Mouse (Mus musculus) heart, postnatal 14 days (tissue): ENCODE data around the gene Igfbp5. TPM values are rescaled to one million over a fixed set of nuclear protein-coding genes. Genes with fewer than 3 reads are reported as not detected.

Experiments used
- DNase-seq, 2 experiments: peaks; one replicate each; pipeline ENCODE4 v3.0.0; 2021 to 2022
- intact Hi-C: fragments of 180-260 bp; cut with DNase I; formaldehyde crosslinking; loops from one replicate; pipeline ENCODE4 v1.15.1; 2025
- long read RNA-seq, 2 experiments: library from polyadenylated mRNA; stranded (forward); transcript quantifications; one replicate each; pipeline ENCODE4 v2.0.0; 2021
- total RNA-seq, 2 experiments: library from RNA; stranded (reverse); gene quantifications; 2 replicates each; pipeline ENCODE4 v1.2.3; 2021

The Igfbp5 gene
- 100 to 1,000 TPM; 139 to 161 TPM for total RNA-seq
- long read RNA-seq, experiment 1, full-length matches to known transcripts: 10 of 69 reads
- long read RNA-seq, experiment 1, partial matches to known transcripts: 0 of 69 reads
- long read RNA-seq, experiment 1, other reads (novel, unspliced or antisense): 59 of 69 reads
- long read RNA-seq, experiment 2, full-length matches to known transcripts: 11 of 81 reads
- long read RNA-seq, experiment 2, partial matches to known transcripts: 0 of 81 reads
- long read RNA-seq, experiment 2, other reads (novel, unspliced or antisense): 70 of 81 reads

- intact Hi-C loops: loop anchor here (5.0 to 10.0 kb wide), 5 partner anchors 68 to 640 kb away; no protein-coding TSS in a partner anchor
- peak; percentile 84 to 87 for DNase-seq
Measured at GRCm38 (mm10) chr1:72874287-72875211, at the start of gene Igfbp5. TSS of gene Igfbp5 (minus strand) at chr1:72874884.

GRCm38 (mm10) chr1:72914815-72915214 is 40.1 kb upstream of the Igfbp5 start:
- DNase-seq: peak; percentile 30 to 43
- intact Hi-C loops: no loop called here

GRCm38 (mm10) chr1:72913073-72913472 is 38.4 kb upstream of the Igfbp5 start:
- intact Hi-C loops: no loop called here
- peak; percentile 12 to 21 for DNase-seq

GRCm38 (mm10) chr1:72895821-72896220 is 21.1 kb upstream of the Igfbp5 start:
- intact Hi-C loops: no loop called here
- no peak for DNase-seq

- DNase-seq: no peak
- intact Hi-C loops: no loop called here
Measured at GRCm38 (mm10) chr1:72887910-72888309, 13.2 kb upstream of the Igfbp5 start.

- peak; percentile 61 to 77 for DNase-seq
- intact Hi-C loops: no loop called here
Measured at GRCm38 (mm10) chr1:72885819-72886169, 11.1 kb upstream of the Igfbp5 start.

GRCm38 (mm10) chr1:72885111-72885818 is 10.6 kb upstream of the Igfbp5 start:
- no peak for DNase-seq
- intact Hi-C loops: no loop called here

- DNase-seq: no peak
- intact Hi-C loops: loop anchor here (5.0 to 10.0 kb wide), 5 partner anchors 63 to 636 kb away; no protein-coding TSS in a partner anchor
Measured at GRCm38 (mm10) chr1:72879319-72879634, 4.6 kb upstream of the Igfbp5 start.

- no peak for DNase-seq
- intact Hi-C loops: loop anchor here (5.0 to 10.0 kb wide), 5 partner anchors 64 to 636 kb away; no protein-coding TSS in a partner anchor
Measured at GRCm38 (mm10) chr1:72878473-72879318, 4.0 kb upstream of the Igfbp5 start.

GRCm38 (mm10) chr1:72877892-72878291 is 3.2 kb upstream of the Igfbp5 start:
- intact Hi-C loops: loop anchor here (1.0 to 10.0 kb wide), 6 partner anchors 64 to 637 kb away; no protein-coding TSS in a partner anchor
- DNase-seq: peak; percentile 46 to 61

GRCm38 (mm10) chr1:72876111-72876510 is 1.4 kb upstream of the Igfbp5 start:
- no peak for DNase-seq
- intact Hi-C loops: loop anchor here (5.0 to 10.0 kb wide), 5 partner anchors 66 to 639 kb away; no protein-coding TSS in a partner anchor

- no peak for DNase-seq
- intact Hi-C loops: loop anchor here (5.0 to 10.0 kb wide), 5 partner anchors 67 to 639 kb away; no protein-coding TSS in a partner anchor
Measured at GRCm38 (mm10) chr1:72875708-72876107, 1.0 kb upstream of the Igfbp5 start.

- DNase-seq: peak; percentile 61 to 64
- intact Hi-C loops: loop anchor here (10.0 kb wide), 2 partner anchors 491 to 641 kb away; no protein-coding TSS in a partner anchor
Measured at GRCm38 (mm10) chr1:72873511-72874286, 985 bp downstream of the Igfbp5 start.

- no peak for DNase-seq
- intact Hi-C loops: loop anchor here (10.0 kb wide), 2 partner anchors 492 to 642 kb away; no protein-coding TSS in a partner anchor
Measured at GRCm38 (mm10) chr1:72873078-72873477, 1.6 kb downstream of the Igfbp5 start.

GRCm38 (mm10) chr1:72872521-72872920 is 2.2 kb downstream of the Igfbp5 start:
- intact Hi-C loops: loop anchor here (10.0 kb wide), 2 partner anchors 492 to 642 kb away; no protein-coding TSS in a partner anchor
- peak; percentile 54 to 69 for DNase-seq

GRCm38 (mm10) chr1:72871697-72872411 is 2.8 kb downstream of the Igfbp5 start:
- intact Hi-C loops: loop anchor here (10.0 kb wide), 2 partner anchors 493 to 643 kb away; no protein-coding TSS in a partner anchor
- DNase-seq: no peak

GRCm38 (mm10) chr1:72871337-72871696 is 3.4 kb downstream of the Igfbp5 start:
- DNase-seq: no peak
- intact Hi-C loops: loop anchor here (10.0 kb wide), 2 partner anchors 493 to 643 kb away; no protein-coding TSS in a partner anchor
